Mouse (Mus musculus): ENCODE data around the gene Gm43064. TPM values are rescaled to one million over a fixed set of nuclear protein-coding genes. Genes with fewer than 3 reads are reported as not detected.

The Gm43064 gene
- polyA plus RNA-seq, 1 experiment from 2014 or later: 0.18 TPM

- 91% methylated on average over 5 of the region's 5 CpGs for WGBS
- no peaks in the 10 kb centered on the region for H3K9me3 ChIP-seq (replicated peaks)
- no peaks in the 10 kb centered on the region for H3K27me3 ChIP-seq (ENCODE audit: low read depth, poor library complexity, severe bottlenecking)
- H3K27ac ChIP-seq: no peak overlapping the region
- no peaks in the 10 kb centered on the region for H3K4me1 ChIP-seq
- no peak overlapping the region for H3K4me3 ChIP-seq
- no peaks in the 10 kb centered on the region for H3K36me3 ChIP-seq
- no peak for DNase-seq (ENCODE audit: low spot score)
These were observed 58.1 kb downstream of the Gm43064 start for GRCm38 (mm10) chr3:103867424-103867971.

GRCm38 (mm10) chr3:103868008-103868407 is 58.6 kb downstream of the Gm43064 start:
- H3K9me3 ChIP-seq (replicated peaks): no peaks in the 10 kb centered on the region
- no peaks in the 10 kb centered on the region for H3K4me1 ChIP-seq
- no peak for DNase-seq (ENCODE audit: low spot score)
- no peaks in the 10 kb centered on the region for H3K36me3 ChIP-seq
- H3K27me3 ChIP-seq (ENCODE audit: low read depth, poor library complexity, severe bottlenecking): no peaks in the 10 kb centered on the region
- no peak overlapping the region for H3K4me3 ChIP-seq
- H3K27ac ChIP-seq: no peak overlapping the region
- WGBS: 81% methylated on average over 4 of the region's 4 CpGs

GRCm38 (mm10) chr3:103872663-103873098 is 63.3 kb downstream of the Gm43064 start:
- Histone ChIP-seq H3K27me3 (ENCODE audit: low read depth, poor library complexity, severe bottlenecking) (no peaks in the 10 kb centered on the region), H3K27ac (no peak overlapping the region), H3K36me3 (no peaks in the 10 kb centered on the region), H3K9me3 (replicated peaks) (no peaks in the 10 kb centered on the region), H3K4me3 (no peak overlapping the region), H3K4me1 (no peaks in the 10 kb centered on the region)
- DNase-seq (ENCODE audit: low spot score): no peak
- 80% methylated on average over 3 of the region's 3 CpGs for WGBS

GRCm38 (mm10) chr3:103874329-103874728 is 65.0 kb downstream of the Gm43064 start:
- no peaks in the 10 kb centered on the region for H3K27me3 ChIP-seq (ENCODE audit: low read depth, poor library complexity, severe bottlenecking)
- no peak for DNase-seq (ENCODE audit: low spot score)
- H3K36me3 ChIP-seq: no peaks in the 10 kb centered on the region
- H3K4me3 ChIP-seq: no peak overlapping the region
- no peak overlapping the region for H3K27ac ChIP-seq
- 75% methylated on average over 7 of the region's 7 CpGs for WGBS
- H3K9me3 ChIP-seq (replicated peaks): no peaks in the 10 kb centered on the region
- H3K4me1 ChIP-seq: no peaks in the 10 kb centered on the region

- Histone ChIP-seq H3K36me3 (no peaks in the 10 kb centered on the region), H3K27ac (no peak overlapping the region), H3K27me3 (ENCODE audit: low read depth, poor library complexity, severe bottlenecking) (no peaks in the 10 kb centered on the region), H3K9me3 (replicated peaks) (no peaks in the 10 kb centered on the region), H3K4me1 (no peaks in the 10 kb centered on the region), H3K4me3 (no peak overlapping the region)
- DNase-seq (ENCODE audit: low spot score): no peak
- WGBS: 81% methylated on average over 11 of the region's 11 CpGs
These were observed 76.6 kb downstream of the Gm43064 start for GRCm38 (mm10) chr3:103885946-103886345.

GRCm38 (mm10) chr3:103887581-103887980 is 78.2 kb downstream of the Gm43064 start:
- Histone ChIP-seq H3K36me3 (no peaks in the 10 kb centered on the region), H3K4me1 (no peaks in the 10 kb centered on the region; the same call in 1 of the 2 replicates), H3K9me3 (replicated peaks) (no peaks in the 10 kb centered on the region), H3K4me3 (no peak overlapping the region), H3K27ac (no peak overlapping the region), H3K27me3 (ENCODE audit: low read depth, poor library complexity, severe bottlenecking) (no peaks in the 10 kb centered on the region)
- WGBS: 36% methylated on average over 3 of the region's 3 CpGs
- DNase-seq (ENCODE audit: low spot score): no peak

Other genes starting within 250 kb of the Gm43064 start
- 0.09 and 0.36 TPM in 2 replicates for gene Syt6, start 234.3 kb upstream of the Gm43064 start, polyA plus RNA-seq (2016; fragmentation: Nextera tagmentation; extraction: Ambion mirVana)
- not detected in 2 replicates for gene Atg4a-ps, start 163.5 kb upstream of the Gm43064 start, polyA plus RNA-seq (2016; fragmentation: Nextera tagmentation; extraction: Ambion mirVana)
- 10.4 and 18.0 TPM in 2 replicates for gene Olfml3, start 71.6 kb upstream of the Gm43064 start, polyA plus RNA-seq (2016; fragmentation: Nextera tagmentation; extraction: Ambion mirVana)
- not detected in 2 replicates for gene Gm10964, start 70.2 kb upstream of the Gm43064 start, polyA plus RNA-seq (2016; fragmentation: Nextera tagmentation; extraction: Ambion mirVana)
- 8.7 and 10.6 TPM in 2 replicates for gene Hipk1, start 18.0 kb upstream of the Gm43064 start, polyA plus RNA-seq (2016; fragmentation: Nextera tagmentation; extraction: Ambion mirVana)
- 37.9 and 42.1 TPM in 2 replicates for gene Dclre1b, start 129 bp upstream of the Gm43064 start, polyA plus RNA-seq (2016; fragmentation: Nextera tagmentation; extraction: Ambion mirVana)
- 21.4 and 23.6 TPM in 2 replicates for gene Ap4b1, start 53 bp upstream of the Gm43064 start, polyA plus RNA-seq (2016; fragmentation: Nextera tagmentation; extraction: Ambion mirVana)
- 0.11 and 0.15 TPM in 2 replicates for gene Bcl2l15, start 23.0 kb downstream of the Gm43064 start, polyA plus RNA-seq (2016; fragmentation: Nextera tagmentation; extraction: Ambion mirVana)
- 0.28 TPM in 1 of 2 replicates, not detected in the other for gene Ptpn22, start 50.2 kb downstream of the Gm43064 start, polyA plus RNA-seq (2016; fragmentation: Nextera tagmentation; extraction: Ambion mirVana)
- gene Rsbn1, start 104.5 kb downstream of the Gm43064 start, polyA plus RNA-seq (2016; fragmentation: Nextera tagmentation; extraction: Ambion mirVana): 12.6 and 15.1 TPM in 2 replicates
- gene Phtf1, start 158.5 kb downstream of the Gm43064 start, polyA plus RNA-seq (2016; fragmentation: Nextera tagmentation; extraction: Ambion mirVana): 28.7 and 33.3 TPM in 2 replicates

Measured in limb, embryonic 10.5 days (tissue).